Mouse (Mus musculus): ENCODE data around the gene Ly6g5b.

DNA sequence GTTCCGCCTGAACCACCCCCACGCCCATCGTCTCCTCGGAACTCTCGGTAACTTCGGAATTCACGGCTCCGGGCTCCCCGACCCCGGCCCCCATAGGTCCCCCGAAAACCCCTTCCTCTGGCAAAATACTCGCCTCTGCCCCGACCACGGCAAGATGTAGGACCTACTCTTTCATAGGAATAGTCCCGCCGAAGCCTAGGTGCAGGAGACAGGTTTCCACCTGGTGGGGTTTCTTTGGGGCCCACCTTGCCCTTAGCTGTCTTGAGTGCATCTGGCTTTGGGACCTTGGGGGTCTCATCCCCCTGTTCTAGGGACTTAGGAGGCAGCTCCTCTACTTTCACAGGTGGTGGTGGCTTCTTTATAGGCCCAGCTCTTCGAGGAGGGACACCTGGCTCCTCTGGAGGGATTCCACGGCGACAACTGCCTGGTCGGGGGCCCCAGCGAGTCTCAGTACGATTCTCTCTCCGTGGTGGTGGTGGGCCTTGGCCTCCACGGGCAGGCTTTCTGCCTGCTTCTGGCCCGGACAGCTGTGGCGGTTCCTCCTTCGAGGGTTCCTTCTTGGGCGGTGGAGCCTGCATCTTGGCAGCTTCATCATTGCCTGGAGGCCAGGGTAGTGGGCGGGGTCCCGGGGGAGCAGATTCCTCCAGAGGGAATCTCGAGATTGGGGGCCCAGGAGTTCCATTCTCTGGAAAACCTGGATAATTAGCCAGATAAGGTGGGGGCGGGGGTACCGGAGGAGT lies 41.4 kb upstream of the Ly6g5b start:
- TF ChIP-seq CTCF (IDR thresholded peaks at IDR 0.05; ENCODE audit: low read depth, low read length): no peak
- TF ChIP-seq EP300 (IDR thresholded peaks at IDR 0.05; ENCODE audit: insufficient read depth, low read depth, low read length): no peak
- no peak for TF ChIP-seq POLR2A (IDR thresholded peaks at IDR 0.05; ENCODE audit: insufficient read depth, low read length)

Data from ES-Bruce4 (cell line).